Comparison of ENCODE assay signal across 8 mouse cellular contexts in genomic region chr5:125409348-125410090, GRCm38 (mm10). TPM values are rescaled to one million over a fixed set of nuclear protein-coding genes. Genes with fewer than 3 reads are reported as not detected.
DNase-seq lines count a peak whose midpoint lies in the region; ATAC-seq lines count a peak whose summit lies in the region.

No protein-coding gene starts in this region.

- peaks cover 23% of the 10 kb centered on the region for H3K4me1 ChIP-seq in limb, embryonic 15.5 days
- H3K4me1 ChIP-seq in neural tube, embryonic 12.5 days, result peaks cover 18% of the 10 kb centered on the region

- no peak for ATAC-seq in limb, embryonic 15.5 days (ENCODE audit: insufficient number of reproducible peaks, low FRiP score, low TSS enrichment, low read depth)
- ATAC-seq in neural tube, embryonic 12.5 days (ENCODE audit: low FRiP score, low read depth), result no peak

- peaks cover 17% of the 10 kb centered on the region for H3K36me3 ChIP-seq in limb, embryonic 15.5 days
- H3K36me3 ChIP-seq in neural tube, embryonic 12.5 days, result peaks cover 15% of the 10 kb centered on the region

- 8% methylated on average over 20 of the region's 20 CpGs for WGBS in limb, embryonic 15.5 days
- 7% methylated on average over 20 of the region's 20 CpGs for WGBS in neural tube, embryonic 12.5 days

- peak; percentile 34 for DNase-seq in gastrocnemius, adult 18-20 months (ENCODE audit: low spot score)
- DNase-seq in gastrocnemius, adult 8-10 months (ENCODE audit: low spot score in 2 of 2), result no peak
- DNase-seq in A20 (ENCODE audit: low read depth, low spot score), result peak; percentile 78
- peak; percentile 75 for DNase-seq in c-Kit-positive CD71-positive TER-119-positive erythroid progenitor cells, embryonic 14.5 days (ENCODE audit: low spot score)
- DNase-seq in heart, postnatal 4 days, result peak; percentile 40
- no peak for DNase-seq in T-cell, adult 2 months (ENCODE audit: low spot score)

- H3K27me3 ChIP-seq in limb, embryonic 15.5 days, result no peaks in the 10 kb centered on the region
- H3K27me3 ChIP-seq in neural tube, embryonic 12.5 days (replicated peaks), result no peaks in the 10 kb centered on the region

- H3K4me3 ChIP-seq in limb, embryonic 15.5 days, result peak overlapping the region; percentile 32
- H3K4me3 ChIP-seq in neural tube, embryonic 12.5 days, result no peak overlapping the region

- no peaks in the 10 kb centered on the region for H3K9me3 ChIP-seq in limb, embryonic 15.5 days
- H3K9me3 ChIP-seq in neural tube, embryonic 12.5 days, result no peaks in the 10 kb centered on the region

- H3K9ac ChIP-seq in limb, embryonic 15.5 days, result no peak overlapping the region
- H3K9ac ChIP-seq in neural tube, embryonic 12.5 days, result no peak overlapping the region

- peak overlapping the region; percentile 41 for H3K4me2 ChIP-seq in limb, embryonic 15.5 days
- H3K4me2 ChIP-seq in neural tube, embryonic 12.5 days (replicated peaks), result peak overlapping the region; percentile 41

- H3K27ac ChIP-seq in limb, embryonic 15.5 days, result 0 out of 2 replicates have a peak overlapping the region, but pooled peaks have one; percentile 17
- H3K27ac ChIP-seq in neural tube, embryonic 12.5 days, result no peak overlapping the region

RNA-seq across cellular contexts. Expression of gene Ubc, which starts 19.5 kb away (rescaled TPM):
- total RNA-seq in gastrocnemius, adult 18-20 months (2021), result 1,000 to 10,000 TPM; 1,764 to 2,031 TPM
- total RNA-seq in gastrocnemius, adult 8-10 months (2022), result 1,000 to 10,000 TPM; 1,167 to 1,677 (median 1,560) TPM
- total RNA-seq in heart, postnatal 4 days (2021), result 100 to 1,000 TPM; 781 to 834 TPM
- 1,133 and 1,236 TPM in 2 replicates for polyA plus RNA-seq in limb, embryonic 15.5 days (2015; fragmentation: Nextera tagmentation; extraction: Ambion mirVana)
- polyA plus RNA-seq in neural tube, embryonic 12.5 days (2016; fragmentation: Nextera tagmentation; extraction: Ambion mirVana), result 1,083 and 1,154 TPM in 2 replicates

RNA-seq across cellular contexts. Expression of gene Gm10382, which starts 20.4 kb away (rescaled TPM):
- under 1 TPM in 1 of 2 experiments, not detected in 1; 0.24 TPM for total RNA-seq in gastrocnemius, adult 18-20 months (2021)
- total RNA-seq in gastrocnemius, adult 8-10 months (2022), result under 1 TPM in 2 of 4 experiments, not detected in 2; 0.31 to 0.34 TPM
- total RNA-seq in heart, postnatal 4 days (2021), result under 1 TPM; 0.21 to 0.29 TPM
- polyA plus RNA-seq in limb, embryonic 15.5 days (2015; fragmentation: Nextera tagmentation; extraction: Ambion mirVana), result 0.14 and 0.32 TPM in 2 replicates
- polyA plus RNA-seq in neural tube, embryonic 12.5 days (2016; fragmentation: Nextera tagmentation; extraction: Ambion mirVana), result 0.92 and 1.1 TPM in 2 replicates

RNA-seq across cellular contexts. Expression of gene Dhx37, which starts 24.4 kb away (rescaled TPM):
- 1 to 10 TPM; 4.5 to 5.1 TPM for total RNA-seq in gastrocnemius, adult 18-20 months (2021)
- 1 to 10 TPM; 4.4 to 5.1 (median 4.8) TPM for total RNA-seq in gastrocnemius, adult 8-10 months (2022)
- total RNA-seq in heart, postnatal 4 days (2021), result 10 to 100 TPM; 13.6 to 14.6 TPM
- polyA plus RNA-seq in limb, embryonic 15.5 days (2015; fragmentation: Nextera tagmentation; extraction: Ambion mirVana), result 9.0 and 9.2 TPM in 2 replicates
- 15.0 and 15.6 TPM in 2 replicates for polyA plus RNA-seq in neural tube, embryonic 12.5 days (2016; fragmentation: Nextera tagmentation; extraction: Ambion mirVana)

RNA-seq across cellular contexts. Expression of gene Bri3bp, which starts 31.8 kb away (rescaled TPM):
- total RNA-seq in gastrocnemius, adult 18-20 months (2021), result 1 to 10 TPM; 2.6 to 3.2 TPM
- 1 to 10 TPM; 3.0 to 4.6 (median 4.1) TPM for total RNA-seq in gastrocnemius, adult 8-10 months (2022)
- total RNA-seq in heart, postnatal 4 days (2021), result 10 to 100 TPM; 55.8 to 56.3 TPM
- 32.4 and 33.0 TPM in 2 replicates for polyA plus RNA-seq in limb, embryonic 15.5 days (2015; fragmentation: Nextera tagmentation; extraction: Ambion mirVana)
- 37.0 and 39.2 TPM in 2 replicates for polyA plus RNA-seq in neural tube, embryonic 12.5 days (2016; fragmentation: Nextera tagmentation; extraction: Ambion mirVana)

Comparison
In these comparisons a context has a peak if more than half of its experiments do, and no peak if none do; other contexts are left out.
1. DNase-seq: peak in gastrocnemius, adult 18-20 months (single experiment), A20 (single experiment), c-Kit-positive CD71-positive TER-119-positive erythroid progenitor cells, embryonic 14.5 days (single experiment) and heart, postnatal 4 days (single experiment); none in gastrocnemius, adult 8-10 months (0 of 2) and T-cell, adult 2 months (single experiment).